Mouse (Mus musculus) CH12.LX (cell line): ENCODE measurements around the gene Tbx15. TPM values are rescaled to one million over a fixed set of nuclear protein-coding genes. Genes with fewer than 3 reads are reported as not detected.

ENCODE experiments used
- DNase-seq: peaks from one replicate; pipeline ENCODE4 v3.0.0-alpha.2; 2013; ENCODE audit errors: extremely low read depth
- H3K27ac ChIP-seq: 2 replicates; pipeline ENCODE4 v1.5.1; 2012; ENCODE audit warnings: low read depth, mild to moderate bottlenecking, control low read depth, moderate library complexity; ENCODE audit not compliant: insufficient read depth
- H3K27me3 ChIP-seq: replicated peaks from 2 replicates; pipeline ENCODE3; 2012; ENCODE audit warnings: inconsistent platforms
- H3K36me3 ChIP-seq, 2 experiments: replicated peaks in 1 of 2; 2 replicates each; pipeline versions ENCODE3 to v1.6.1; 2012; ENCODE audit warnings: inconsistent platforms in 1 of 2, low read length in 1 of 2, mild to moderate bottlenecking in 1 of 2, mixed read lengths in 1 of 2, moderate library complexity in 1 of 2; ENCODE audit not compliant: control insufficient read depth in 1 of 2, insufficient read depth in 1 of 2
- H3K4me1 ChIP-seq, 2 experiments: 2 replicates each; pipeline ENCODE4 v1.6.1; 2012; ENCODE audit warnings: inconsistent platforms in 1 of 2, moderate library complexity in 1 of 2; ENCODE audit not compliant: insufficient read depth in 2 of 2, control insufficient read depth in 1 of 2
- H3K4me2 ChIP-seq: 2 replicates; pipeline ENCODE4 v1.6.1; 2012; ENCODE audit warnings: low read depth, mild to moderate bottlenecking, control low read depth; ENCODE audit not compliant: poor library complexity, insufficient read depth, severe bottlenecking
- H3K4me3 ChIP-seq, 3 experiments: fragments of 150-350 bp in 1 of 3; sonication (generic) in 1 of 3; replicated peaks in 1 of 3; 2 replicates each; pipeline versions ENCODE3 to v1.5.1; 2011 to 2012; ENCODE audit warnings: low read depth in 2 of 3, low read length in 2 of 3, mild to moderate bottlenecking in 2 of 3, moderate library complexity in 2 of 3, control low read depth in 1 of 3, improper control_type of control experiment in 1 of 3, inconsistent platforms in 1 of 3, mixed read lengths in 1 of 3; ENCODE audit not compliant: poor library complexity in 1 of 3
- H3K79me2 ChIP-seq: replicated peaks from 2 replicates; pipeline ENCODE4 v1.6.1; 2012; ENCODE audit warnings: mild to moderate bottlenecking, moderate library complexity; ENCODE audit not compliant: control insufficient read depth, poor library complexity, insufficient read depth, severe bottlenecking; ENCODE audit errors: extremely low read depth
- H3K9ac ChIP-seq: 2 replicates; pipeline ENCODE4 v1.6.1; 2012; ENCODE audit warnings: low read depth, mild to moderate bottlenecking, control low read depth, moderate library complexity; ENCODE audit not compliant: insufficient read depth
- H3K9me3 ChIP-seq: replicated peaks from 2 replicates; pipeline ENCODE3; 2012; ENCODE audit warnings: low read length, inconsistent platforms, mixed read lengths
- BHLHE40 ChIP-seq: IDR thresholded peaks from 2 replicates; pipeline ENCODE4 v1.6.1; 2011; ENCODE audit warnings: mild to moderate bottlenecking, low read depth, low read length, improper control_type of control experiment
- CHD1 ChIP-seq: IDR thresholded peaks from 2 replicates; pipeline ENCODE4 v1.6.1; 2012; ENCODE audit warnings: low read depth, low read length, improper control_type of control experiment, inconsistent platforms
- CHD2 ChIP-seq: IDR thresholded peaks from 2 replicates; pipeline ENCODE4 v1.6.1; 2011; ENCODE audit warnings: low read length, improper control_type of control experiment
- CTCF ChIP-seq, 2 experiments: IDR thresholded peaks in 1 of 2; conservative IDR thresholded peaks in 1 of 2; 2 replicates each; pipeline ENCODE4 v1.5.1; 2011 to 2012; ENCODE audit warnings: low read depth in 2 of 2, low read length in 2 of 2, improper control_type of control experiment in 1 of 2, inconsistent platforms in 1 of 2, mild to moderate bottlenecking in 1 of 2, moderate library complexity in 1 of 2
- E2F4 ChIP-seq: IDR thresholded peaks from 2 replicates; pipeline ENCODE4 v1.6.1; 2011; ENCODE audit warnings: low read depth, low read length, improper control_type of control experiment; ENCODE audit not compliant: insufficient replicate concordance
- ELF1 ChIP-seq: IDR thresholded peaks from 2 replicates; pipeline ENCODE4 v1.6.1; 2014; ENCODE audit warnings: low read depth, mild to moderate bottlenecking, inconsistent platforms, low read length, improper control_type of control experiment
- IRF4 ChIP-seq: IDR thresholded peaks from 2 replicates; pipeline ENCODE4 v1.6.1; 2014; ENCODE audit warnings: low read depth, mild to moderate bottlenecking, inconsistent platforms, low read length, improper control_type of control experiment
- KAT2A ChIP-seq: IDR thresholded peaks from 2 replicates; pipeline ENCODE4 v1.6.1; 2012; ENCODE audit warnings: low read length, improper control_type of control experiment, inconsistent platforms; ENCODE audit not compliant: insufficient replicate concordance
- MAFK ChIP-seq: IDR thresholded peaks from 2 replicates; pipeline ENCODE4 v1.6.1; 2011; ENCODE audit warnings: low read length, improper control_type of control experiment; ENCODE audit not compliant: insufficient replicate concordance
- MAX ChIP-seq: IDR thresholded peaks from 2 replicates; pipeline ENCODE4 v1.6.1; 2011; ENCODE audit warnings: low read length, improper control_type of control experiment
- MAZ ChIP-seq: IDR thresholded peaks from 2 replicates; pipeline ENCODE4 v1.6.1; 2012; ENCODE audit warnings: low read depth, mild to moderate bottlenecking, inconsistent platforms, low read length, improper control_type of control experiment, moderate library complexity
- MEF2A ChIP-seq: IDR thresholded peaks from 2 replicates; pipeline ENCODE4 v1.6.1; 2014; ENCODE audit warnings: low read depth, mild to moderate bottlenecking, inconsistent platforms, low read length, improper control_type of control experiment, borderline replicate concordance
- NELFE ChIP-seq: IDR thresholded peaks from 2 replicates; pipeline ENCODE4 v1.6.1; 2011; ENCODE audit warnings: low read depth, low read length, improper control_type of control experiment
- NRF1 ChIP-seq: IDR thresholded peaks from 2 replicates; pipeline ENCODE4 v1.6.1; 2014; ENCODE audit warnings: low read depth, mild to moderate bottlenecking, inconsistent platforms, low read length, improper control_type of control experiment, moderate library complexity
- PAX5 ChIP-seq: IDR thresholded peaks from 2 replicates; pipeline ENCODE4 v1.6.1; 2012; ENCODE audit warnings: low read length, inconsistent platforms, mixed read lengths
- POLR2A ChIP-seq: IDR thresholded peaks from 2 replicates; pipeline ENCODE4 v1.6.1; 2011; ENCODE audit warnings: low read depth, mild to moderate bottlenecking, improper control_type of control experiment, low read length
- POLR2AphosphoS2 ChIP-seq: IDR thresholded peaks from 2 replicates; pipeline ENCODE4 v1.6.1; 2011; ENCODE audit warnings: low read depth, low read length, improper control_type of control experiment
- RAD21 ChIP-seq: IDR thresholded peaks from 2 replicates; pipeline ENCODE4 v1.6.1; 2011; ENCODE audit warnings: low read depth, mild to moderate bottlenecking, low read length, improper control_type of control experiment, moderate library complexity
- RCOR1 ChIP-seq: conservative IDR thresholded peaks from 2 replicates; pipeline ENCODE4 v1.6.1; 2012; ENCODE audit warnings: low read depth, mild to moderate bottlenecking, inconsistent platforms, low read length, improper control_type of control experiment
- SIN3A ChIP-seq: IDR thresholded peaks from 2 replicates; pipeline ENCODE4 v1.6.1; 2012; ENCODE audit warnings: low read length, improper control_type of control experiment, inconsistent platforms
- SMC3 ChIP-seq: IDR thresholded peaks from 2 replicates; pipeline ENCODE4 v1.6.1; 2011; ENCODE audit warnings: low read depth, low read length, improper control_type of control experiment
- TCF12 ChIP-seq: IDR thresholded peaks from 2 replicates; pipeline ENCODE4 v1.6.1; 2014; ENCODE audit warnings: low read depth, mild to moderate bottlenecking, inconsistent platforms, low read length, improper control_type of control experiment
- UBTF ChIP-seq: IDR thresholded peaks from 2 replicates; pipeline ENCODE4 v1.6.1; 2012; ENCODE audit warnings: low read depth, mild to moderate bottlenecking, inconsistent platforms, low read length, improper control_type of control experiment, moderate library complexity
- USF2 ChIP-seq: conservative IDR thresholded peaks from 2 replicates; pipeline ENCODE4 v1.6.1; 2011; ENCODE audit warnings: low read depth, low read length, improper control_type of control experiment
- ZMIZ1 ChIP-seq: IDR thresholded peaks from 2 replicates; pipeline ENCODE4 v1.6.1; 2012; ENCODE audit warnings: low read depth, mild to moderate bottlenecking, inconsistent platforms, low read length, improper control_type of control experiment
- dilution Hi-C: fragments of 300-500 bp; cut with MboI; formaldehyde crosslinking; loops from 2 replicates; pipeline ENCODE4 v1.14.3; 2020; ENCODE audit warnings: low sequenced_read_pairs; ENCODE audit not compliant: extremely low pct_unique_long_range_greater_than_20kb, extremely low pct_ligation_motif_present
- in situ Hi-C: fragments of 300-500 bp; cut with MboI; formaldehyde crosslinking; loops from 3 replicates; pipeline ENCODE4 v1.14.3; 2019; ENCODE audit warnings: low sequenced_read_pairs, low pct_ligation_motif_present, low pct_unique_long_range_greater_than_20kb, mixed read lengths
- polyA plus RNA-seq: library from polyadenylated mRNA; unstranded; fragments of >175 nt; gene quantifications from 2 replicates; pipeline ENCODE4 v1.2.1, GENCODE M21; 2012; ENCODE audit warnings: low read depth; ENCODE audit not compliant: insufficient read length
- total RNA-seq, 2 experiments: library from RNA; depleted of rRNA; stranded (reverse); fragments of 300-350 nt in 1 of 2; fragments of >200 nt in 1 of 2; gene quantifications; 2 replicates each; pipeline ENCODE4 v1.2.3; 2012 to 2014

Tbx15 gene
- total and polyA plus RNA-seq, 3 experiments: 1.4 to 2.1 (median 1.8) TPM

DNA sequence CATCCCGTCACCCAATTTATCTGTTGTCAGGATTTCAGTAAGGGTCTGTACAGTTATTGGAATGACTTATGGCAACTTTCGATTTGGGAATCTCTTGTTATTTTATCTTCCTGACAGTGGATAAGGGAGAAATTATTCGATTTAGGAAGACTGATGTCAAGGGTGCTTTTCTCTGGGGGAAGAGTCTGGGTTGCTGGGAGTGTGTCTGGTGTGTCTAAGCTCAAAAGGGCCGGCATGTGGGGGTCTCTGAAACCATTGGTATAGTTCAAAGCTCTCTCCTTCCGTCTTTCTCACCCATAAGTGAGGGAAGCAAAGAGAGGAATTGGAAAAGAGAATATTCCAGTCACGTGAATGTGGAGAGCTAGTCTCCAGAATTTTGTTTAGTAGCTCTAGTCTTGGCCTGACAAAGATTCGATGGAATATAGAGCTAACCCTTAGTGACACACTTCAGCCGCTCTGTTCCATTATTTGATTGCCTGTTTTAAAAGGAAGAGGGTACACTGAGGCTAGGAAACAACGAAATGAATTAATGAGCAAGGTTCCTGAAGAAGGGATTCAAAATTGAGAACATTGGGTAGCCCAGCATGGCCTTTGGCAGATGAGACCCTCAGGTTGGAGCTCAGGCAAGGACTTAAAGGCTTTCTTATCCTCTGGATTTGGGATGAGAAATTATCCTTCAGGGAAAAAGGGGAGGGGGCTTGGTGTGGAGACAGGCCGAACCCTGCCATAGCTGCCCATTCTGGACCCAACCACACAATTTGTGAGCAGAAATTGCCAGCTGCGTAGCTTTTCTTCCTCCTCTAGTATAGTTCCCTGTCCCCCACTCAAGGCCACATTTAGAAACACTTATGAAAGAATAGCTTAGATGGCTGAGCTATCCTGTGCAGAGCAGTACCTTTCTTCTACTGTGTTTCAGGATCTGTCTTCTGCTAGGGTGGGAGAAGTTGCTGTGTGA is 15.5 kb downstream of the Tbx15 start:
- in situ Hi-C loops (no loop called here), dilution Hi-C loops (no loop called here)
- TF ChIP-seq POLR2AphosphoS2 (no peak), NRF1 (no peak), MAZ (no peak), SIN3A (no peak)
- Histone ChIP-seq H3K9me3 (no peaks in the 10 kb centered on the region), H3K4me3 (no peak overlapping the region), H3K4me2 (no peak overlapping the region), H3K27me3 (no peaks in the 10 kb centered on the region), H3K4me1 (no peaks in the 10 kb centered on the region), H3K9ac (no peak overlapping the region), H3K27ac (no peak overlapping the region), H3K36me3 (no peaks in the 10 kb centered on the region), H3K79me2 (no peaks in the 10 kb centered on the region)
- no peak for DNase-seq

DNA sequence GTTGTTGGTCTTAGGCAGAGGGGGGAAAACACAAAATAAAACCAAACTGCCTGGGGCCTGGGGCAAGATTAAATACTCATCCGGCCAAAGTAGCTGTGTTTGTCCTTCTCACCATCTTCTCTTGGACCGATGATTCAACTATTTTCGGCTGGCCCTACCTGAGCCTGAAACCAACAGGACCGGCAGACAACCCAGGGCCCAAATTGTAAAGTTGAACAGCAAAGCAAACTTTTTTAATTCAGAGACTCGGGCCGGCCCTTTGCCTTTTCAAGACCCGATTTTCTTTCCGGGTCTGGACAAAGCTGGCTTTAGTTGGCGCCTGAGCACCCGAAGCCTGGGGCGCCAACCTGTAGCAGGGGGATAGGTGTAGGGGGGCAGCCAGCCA is 16.2 kb downstream of the Tbx15 start:
- H3K9ac ChIP-seq: no peak overlapping the region
- no peaks in the 10 kb centered on the region for H3K27me3 ChIP-seq
- H3K4me3 ChIP-seq: no peak overlapping the region
- no peak overlapping the region for H3K4me2 ChIP-seq
- no peaks in the 10 kb centered on the region for H3K9me3 ChIP-seq
- no peak for TF ChIP-seq POLR2A
- TF ChIP-seq IRF4: no peak
- TF ChIP-seq BHLHE40: no peak
- TF ChIP-seq CHD2: no peak
- no peak for TF ChIP-seq RCOR1
- no peak for TF ChIP-seq USF2
- TF ChIP-seq E2F4: no peak
- no peak for TF ChIP-seq SMC3
- no peak for TF ChIP-seq NRF1
- TF ChIP-seq POLR2AphosphoS2: no peak
- in situ Hi-C loops (no loop called here), dilution Hi-C loops (no loop called here)
- H3K27ac ChIP-seq: no peak overlapping the region
- H3K79me2 ChIP-seq: no peaks in the 10 kb centered on the region
- DNase-seq: no peak
- H3K36me3 ChIP-seq: no peaks in the 10 kb centered on the region
- no peaks in the 10 kb centered on the region for H3K4me1 ChIP-seq

DNA sequence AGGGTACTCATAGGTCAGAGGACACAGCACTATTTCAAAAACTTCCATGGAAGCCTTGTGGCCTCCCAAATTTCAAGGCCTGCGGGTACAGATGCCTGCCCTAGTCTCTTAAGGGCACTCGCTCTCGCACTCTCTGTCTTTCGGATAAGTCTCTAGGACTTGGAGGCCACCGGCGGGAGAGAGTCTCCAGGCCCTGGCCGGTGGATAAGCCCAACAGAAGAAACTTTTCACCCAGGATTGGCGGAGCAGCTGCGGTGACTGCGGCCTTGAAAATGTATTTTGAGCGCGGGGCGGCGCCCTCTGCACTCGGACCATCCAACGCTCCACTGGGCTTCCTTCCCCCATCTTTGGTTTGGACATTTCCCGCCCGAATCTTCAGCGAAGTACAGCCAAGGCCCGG is 16.6 kb downstream of the Tbx15 start:
- no peak for TF ChIP-seq SIN3A
- no peak for TF ChIP-seq NELFE
- TF ChIP-seq ZMIZ1: no peak
- TF ChIP-seq RAD21: no peak
- no peak for TF ChIP-seq UBTF
- TF ChIP-seq SMC3: no peak
- TF ChIP-seq ELF1: no peak
- TF ChIP-seq KAT2A: no peak
- TF ChIP-seq USF2: no peak
- TF ChIP-seq POLR2AphosphoS2: no peak
- no peak for TF ChIP-seq RCOR1
- no peak for TF ChIP-seq TCF12
- TF ChIP-seq MEF2A: no peak
- no peak for TF ChIP-seq MAX
- no peak for TF ChIP-seq CHD1
- TF ChIP-seq CTCF (conservative IDR thresholded peaks at IDR 0.05 in 1 of 2, IDR thresholded peaks at IDR 0.05 in 1 of 2; ENCODE audit: low read depth in 2 of 2, low read length in 2 of 2): no peak
- no peak for TF ChIP-seq MAFK
- TF ChIP-seq POLR2A: no peak
- TF ChIP-seq PAX5: no peak
- TF ChIP-seq, all 38 proteins: peak for 0
- H3K4me1 ChIP-seq: no peaks in the 10 kb centered on the region
- H3K36me3 ChIP-seq: no peaks in the 10 kb centered on the region
- no peak for DNase-seq
- no peak overlapping the region for H3K4me2 ChIP-seq
- H3K27ac ChIP-seq: no peak overlapping the region
- no peaks in the 10 kb centered on the region for H3K79me2 ChIP-seq
- H3K4me3 ChIP-seq: no peak overlapping the region
- in situ Hi-C loops: no loop called here
- no peak overlapping the region for H3K9ac ChIP-seq
- H3K27me3 ChIP-seq: no peaks in the 10 kb centered on the region
- dilution Hi-C loops: no loop called here
- no peaks in the 10 kb centered on the region for H3K9me3 ChIP-seq
